Mouse (Mus musculus) MEL (cell line): ENCODE results near the gene Ifnar2. TPM values are rescaled to one million over a fixed set of nuclear protein-coding genes. Genes with fewer than 3 reads are reported as not detected.

Source experiments
- DNase-seq: peaks from one replicate; pipeline ENCODE4 v3.0.0; 2011; ENCODE audit warnings: low read depth, low spot score
- H3K27ac ChIP-seq: 2 replicates; pipeline ENCODE4 v1.5.1; 2012; ENCODE audit warnings: low read depth, mild to moderate bottlenecking, control low read depth, low read length, moderate library complexity; ENCODE audit not compliant: control insufficient read depth
- H3K27me3 ChIP-seq, 2 experiments: fragments of 150-350 bp in 1 of 2; sonication (generic) in 1 of 2; 2 replicates each; pipeline ENCODE4 v1.6.1; 2012; ENCODE audit warnings: low read length in 2 of 2, mild to moderate bottlenecking in 2 of 2, improper control_type of control experiment in 1 of 2, moderate library complexity in 1 of 2; ENCODE audit not compliant: insufficient read depth in 2 of 2, control insufficient read depth in 1 of 2
- H3K36me3 ChIP-seq, 2 experiments: 2 replicates each; pipeline ENCODE4 v1.6.1; 2012 to 2014; ENCODE audit warnings: low read length in 2 of 2, improper control_type of control experiment in 1 of 2, inconsistent platforms in 1 of 2, mild to moderate bottlenecking in 1 of 2; ENCODE audit not compliant: insufficient read depth in 2 of 2, control insufficient read depth in 1 of 2
- H3K4me1 ChIP-seq, 2 experiments: fragments of 150-350 bp in 1 of 2; sonication (generic) in 1 of 2; 2 replicates each; pipeline ENCODE4 v1.6.1; 2012; ENCODE audit warnings: low read length in 2 of 2, improper control_type of control experiment in 1 of 2, mild to moderate bottlenecking in 1 of 2; ENCODE audit not compliant: insufficient read depth in 2 of 2, control insufficient read depth in 1 of 2
- H3K4me3 ChIP-seq, 2 experiments: fragments of 150-350 bp in 1 of 2; sonication (generic) in 1 of 2; 2 replicates each; pipeline ENCODE4 v1.5.1; 2012; ENCODE audit warnings: low read depth in 2 of 2, low read length in 2 of 2, mild to moderate bottlenecking in 2 of 2, moderate library complexity in 2 of 2, control low read depth in 1 of 2, improper control_type of control experiment in 1 of 2; ENCODE audit not compliant: control insufficient read depth in 1 of 2, insufficient read depth in 1 of 2
- H3K79me2 ChIP-seq: 2 replicates; pipeline ENCODE4 v1.6.1; 2012; ENCODE audit warnings: mild to moderate bottlenecking, low read length, moderate library complexity; ENCODE audit not compliant: control insufficient read depth, poor library complexity, insufficient read depth
- H3K9ac ChIP-seq: 2 replicates; pipeline ENCODE4 v1.6.1; 2012; ENCODE audit warnings: low read depth, mild to moderate bottlenecking, control low read depth, low read length, moderate library complexity; ENCODE audit not compliant: control insufficient read depth, poor library complexity, severe bottlenecking
- H3K9me3 ChIP-seq: fragments of 150-350 bp; sonication (generic); replicated peaks from 2 replicates; pipeline ENCODE4 v1.6.1; 2012; ENCODE audit warnings: mild to moderate bottlenecking, low read length, improper control_type of control experiment, moderate library complexity; ENCODE audit not compliant: insufficient read depth
- CHD1 ChIP-seq: IDR thresholded peaks from 2 replicates; pipeline ENCODE4 v1.6.1; 2012; ENCODE audit warnings: low read depth, mild to moderate bottlenecking, inconsistent platforms, low read length, improper control_type of control experiment
- CTCF ChIP-seq, 3 experiments: IDR thresholded peaks in 2 of 3; conservative IDR thresholded peaks in 1 of 3; 2 replicates each; pipeline ENCODE4 v1.5.1; 2011 to 2012; ENCODE audit warnings: low read length in 3 of 3, low read depth in 2 of 3, mild to moderate bottlenecking in 2 of 3, improper control_type of control experiment in 1 of 3, inconsistent platforms in 1 of 3, mixed read lengths in 1 of 3, moderate library complexity in 1 of 3; ENCODE audit not compliant: control insufficient read depth in 1 of 3, insufficient read depth in 1 of 3, poor library complexity in 1 of 3, severe bottlenecking in 1 of 3
- ELF1 ChIP-seq: IDR thresholded peaks from 2 replicates; pipeline ENCODE4 v1.6.1; 2014; ENCODE audit warnings: low read depth, mild to moderate bottlenecking, inconsistent platforms, low read length, improper control_type of control experiment, moderate library complexity
- EP300 ChIP-seq, 2 experiments: IDR thresholded peaks; 2 replicates each; pipeline ENCODE4 v1.6.1; 2011; ENCODE audit warnings: improper control_type of control experiment in 2 of 2, low read length in 2 of 2, low read depth in 1 of 2, mild to moderate bottlenecking in 1 of 2
- ETS1 ChIP-seq: IDR thresholded peaks from 2 replicates; pipeline ENCODE4 v1.6.1; 2012; ENCODE audit warnings: low read depth, mild to moderate bottlenecking, inconsistent platforms, low read length, improper control_type of control experiment, moderate library complexity
- GABPA ChIP-seq: IDR thresholded peaks from 2 replicates; pipeline ENCODE4 v1.6.1; 2012; ENCODE audit warnings: low read depth, mild to moderate bottlenecking, inconsistent platforms, low read length, improper control_type of control experiment, moderate library complexity
- GATA1 ChIP-seq: IDR thresholded peaks from 2 replicates; pipeline ENCODE4 v1.6.1; 2011; ENCODE audit warnings: low read depth, low read length, improper control_type of control experiment
- HCFC1 ChIP-seq: IDR thresholded peaks from 2 replicates; pipeline ENCODE4 v1.6.1; 2012; ENCODE audit warnings: low read depth, mild to moderate bottlenecking, inconsistent platforms, low read length, improper control_type of control experiment, moderate library complexity
- JUND ChIP-seq: IDR thresholded peaks from 2 replicates; pipeline ENCODE4 v1.6.1; 2011; ENCODE audit warnings: low read depth, mild to moderate bottlenecking, improper control_type of control experiment, low read length
- MXI1 ChIP-seq: IDR thresholded peaks from 2 replicates; pipeline ENCODE4 v1.6.1; 2011; ENCODE audit warnings: mild to moderate bottlenecking, low read depth, low read length, improper control_type of control experiment
- NRF1 ChIP-seq: IDR thresholded peaks from 2 replicates; pipeline ENCODE4 v1.6.1; 2014; ENCODE audit warnings: low read depth, mild to moderate bottlenecking, inconsistent platforms, low read length, improper control_type of control experiment, moderate library complexity; ENCODE audit not compliant: poor library complexity, insufficient read depth, severe bottlenecking
- POLR2AphosphoS2 ChIP-seq: IDR thresholded peaks from 2 replicates; pipeline ENCODE4 v1.6.1; 2011; ENCODE audit warnings: low read length, improper control_type of control experiment
- POLR2AphosphoS5 ChIP-seq: IDR thresholded peaks from 2 replicates; pipeline ENCODE4 v1.6.1; 2012; ENCODE audit warnings: low read depth, borderline replicate concordance, mild to moderate bottlenecking, inconsistent platforms, low read length, moderate library complexity, mixed read lengths
- SMC3 ChIP-seq: IDR thresholded peaks from 2 replicates; pipeline ENCODE4 v1.6.1; 2011; ENCODE audit warnings: low read depth, low read length, improper control_type of control experiment
- TBP ChIP-seq: IDR thresholded peaks from 2 replicates; pipeline ENCODE4 v1.8.0; 2011; ENCODE audit warnings: low read depth, low read length, improper control_type of control experiment
- TCF12 ChIP-seq: IDR thresholded peaks from 2 replicates; pipeline ENCODE4 v1.6.1; 2014; ENCODE audit warnings: low read depth, mild to moderate bottlenecking, inconsistent platforms, low read length, improper control_type of control experiment, moderate library complexity
- USF2 ChIP-seq, 2 experiments: IDR thresholded peaks; 2 replicates each; pipeline ENCODE4 v1.6.1; 2011 to 2012; ENCODE audit warnings: improper control_type of control experiment in 2 of 2, low read length in 2 of 2, borderline replicate concordance in 1 of 2, inconsistent platforms in 1 of 2, low read depth in 1 of 2, mild to moderate bottlenecking in 1 of 2; ENCODE audit not compliant: insufficient read depth in 1 of 2
- ZC3H11A ChIP-seq: IDR thresholded peaks from 2 replicates; pipeline ENCODE4 v1.6.1; 2012; ENCODE audit warnings: low read depth, mild to moderate bottlenecking, inconsistent platforms, low read length, improper control_type of control experiment
- ZMIZ1 ChIP-seq: IDR thresholded peaks from 2 replicates; pipeline ENCODE4 v1.6.1; 2012; ENCODE audit warnings: low read depth, mild to moderate bottlenecking, inconsistent platforms, low read length, improper control_type of control experiment, moderate library complexity
- ZNF384 ChIP-seq: IDR thresholded peaks from 2 replicates; pipeline ENCODE4 v1.6.1; 2012; ENCODE audit warnings: low read depth, mild to moderate bottlenecking, inconsistent platforms, low read length, improper control_type of control experiment
- polyA plus RNA-seq, 2 experiments: library from polyadenylated mRNA; stranded (reverse) in 1 of 2; unstranded in 1 of 2; fragments of >175 nt in 1 of 2; fragments of >200 nt in 1 of 2; gene quantifications; 2 replicates each; pipeline versions ENCODE4 v1.2.1 to v1.2.4; 2012; ENCODE audit warnings: low replicate concordance in 2 of 2, low read depth in 1 of 2; ENCODE audit not compliant: insufficient read length in 2 of 2, insufficient read depth in 1 of 2, missing spikeins in 1 of 2
- total RNA-seq: library from RNA; depleted of rRNA; stranded (reverse); fragments of 300-350 nt; gene quantifications from 2 replicates; pipeline ENCODE4 v1.2.3, GENCODE M21; 2012

Ifnar2 gene
- total and polyA plus RNA-seq, 3 experiments: 21.8 to 38.3 TPM; not detected in 1

- Histone ChIP-seq H3K27me3 (no peaks in the 10 kb centered on the region), H3K4me1 (peaks cover 11 to 13% of the 10 kb centered on the region in 2 experiments), H3K36me3 (peaks cover 0 to 17% of the 10 kb centered on the region in 2 experiments; a peak in 2 of 4 replicates), H3K9ac (no peak overlapping the region), H3K79me2 (no peaks in the 10 kb centered on the region; the same call in 1 of the 2 replicates), H3K27ac (no peak overlapping the region), H3K9me3 (no peaks in the 10 kb centered on the region), H3K4me3 (no peak overlapping the region)
- no peak for TF ChIP-seq HCFC1
- TF ChIP-seq GATA1: no peak
- TF ChIP-seq POLR2AphosphoS5: no peak
- TF ChIP-seq ZMIZ1: no peak
- TF ChIP-seq MXI1: no peak
- TF ChIP-seq NRF1: no peak
- TF ChIP-seq POLR2AphosphoS2: no peak
- TF ChIP-seq ZC3H11A: no peak
- TF ChIP-seq ZNF384: no peak
- no peak for TF ChIP-seq SMC3
- no peak for TF ChIP-seq EP300 (IDR thresholded peaks at IDR 0.05; ENCODE audit: low read depth in 1 of 2, low read length in 2 of 2)
- TF ChIP-seq USF2 (IDR thresholded peaks at IDR 0.05; ENCODE audit: borderline replicate concordance in 1 of 2, insufficient read depth in 1 of 2, low read depth in 1 of 2, low read length in 2 of 2): no peak
- no peak for TF ChIP-seq ELF1
- no peak for TF ChIP-seq CTCF (IDR thresholded peaks at IDR 0.05 in 2 of 3, conservative IDR thresholded peaks at IDR 0.05 in 1 of 3; ENCODE audit: control insufficient read depth in 1 of 3, insufficient read depth in 1 of 3, low read depth in 2 of 3, low read length in 3 of 3, poor library complexity in 1 of 3, severe bottlenecking in 1 of 3)
- no peak for TF ChIP-seq GABPA
- no peak for TF ChIP-seq TBP
- TF ChIP-seq JUND: no peak
- TF ChIP-seq CHD1: no peak
- no peak for TF ChIP-seq ETS1
- no peak for TF ChIP-seq TCF12
- no peak for DNase-seq
Observed at GRCm38 (mm10) chr16:91348588-91349330, 23.8 kb upstream of the Ifnar2 start.
